Mouse (Mus musculus): ENCODE results near the gene Ptpn13. TPM values are rescaled to one million over a fixed set of nuclear protein-coding genes. Genes with fewer than 3 reads are reported as not detected.

The Ptpn13 gene
- polyA plus RNA-seq, 1 experiment from 2014 or later = 14.4 TPM

- ATAC-seq (ENCODE audit: low FRiP score, low read depth) = no peak
- no peaks in the 10 kb centered on the region for H3K4me1 ChIP-seq
- H3K36me3 ChIP-seq = no peaks in the 10 kb centered on the region
- H3K27me3 ChIP-seq (replicated peaks) = no peaks in the 10 kb centered on the region
- no peaks in the 10 kb centered on the region for H3K9me3 ChIP-seq
- H3K4me2 ChIP-seq (replicated peaks) = no peak overlapping the region
- H3K9ac ChIP-seq = no peak overlapping the region
- WGBS = 90% methylated on average over 5 of the region's 5 CpGs
- no peak overlapping the region for H3K4me3 ChIP-seq
- no peak overlapping the region for H3K27ac ChIP-seq
These were observed 47.7 kb downstream of the Ptpn13 start for GRCm38 (mm10) chr5:103472670-103473069.

GRCm38 (mm10) chr5:103473467-103474096, 48.6 kb downstream of the Ptpn13 start:
- H3K36me3 ChIP-seq = no peaks in the 10 kb centered on the region
- H3K9ac ChIP-seq = no peak overlapping the region
- H3K4me1 ChIP-seq = no peaks in the 10 kb centered on the region
- 95% methylated on average over 11 of the region's 11 CpGs for WGBS
- no peak overlapping the region for H3K4me3 ChIP-seq
- no peaks in the 10 kb centered on the region for H3K9me3 ChIP-seq
- no peaks in the 10 kb centered on the region for H3K27me3 ChIP-seq (replicated peaks)
- no peak overlapping the region for H3K27ac ChIP-seq
- no peak overlapping the region for H3K4me2 ChIP-seq (replicated peaks)
- no peak for ATAC-seq (ENCODE audit: low FRiP score, low read depth)

- H3K36me3 ChIP-seq = no peaks in the 10 kb centered on the region
- 90% methylated on average over 4 of the region's 4 CpGs for WGBS
These were observed 49.3 kb downstream of the Ptpn13 start for GRCm38 (mm10) chr5:103474259-103474658.

GRCm38 (mm10) chr5:103475503-103475902, 50.5 kb downstream of the Ptpn13 start:
- H3K36me3 ChIP-seq = no peaks in the 10 kb centered on the region
- no peak overlapping the region for H3K9ac ChIP-seq
- 95% methylated on average over 5 of the region's 5 CpGs for WGBS
- no peaks in the 10 kb centered on the region for H3K27me3 ChIP-seq (replicated peaks)
- ATAC-seq (ENCODE audit: low FRiP score, low read depth) = no peak
- no peak overlapping the region for H3K4me2 ChIP-seq (replicated peaks)
- no peaks in the 10 kb centered on the region for H3K4me1 ChIP-seq
- H3K27ac ChIP-seq = no peak overlapping the region
- no peak overlapping the region for H3K4me3 ChIP-seq
- H3K9me3 ChIP-seq = peaks cover 3% of the 10 kb centered on the region; the same call in 1 of the 2 replicates

More at GRCm38 (mm10) chr5:103474259-103474658, 49.3 kb downstream of the Ptpn13 start:
- no peak overlapping the region for H3K4me3 ChIP-seq
- no peaks in the 10 kb centered on the region for H3K9me3 ChIP-seq
- no peak overlapping the region for H3K27ac ChIP-seq
- H3K9ac ChIP-seq = no peak overlapping the region
- H3K27me3 ChIP-seq (replicated peaks) = no peaks in the 10 kb centered on the region
- no peak for ATAC-seq (ENCODE audit: low FRiP score, low read depth)
- H3K4me1 ChIP-seq = no peaks in the 10 kb centered on the region
- H3K4me2 ChIP-seq (replicated peaks) = no peak overlapping the region

- Histone ChIP-seq H3K4me1 (no peaks in the 10 kb centered on the region), H3K9ac (no peak overlapping the region), H3K36me3 (no peaks in the 10 kb centered on the region), H3K4me2 (replicated peaks) (no peak overlapping the region), H3K9me3 (peaks cover 3% of the 10 kb centered on the region; the same call in 1 of the 2 replicates), H3K27me3 (replicated peaks) (no peaks in the 10 kb centered on the region), H3K27ac (no peak overlapping the region), H3K4me3 (no peak overlapping the region)
- WGBS = 97% methylated on average over 5 of the region's 5 CpGs
- no peak for ATAC-seq (ENCODE audit: low FRiP score, low read depth)
These were observed 54.5 kb downstream of the Ptpn13 start for GRCm38 (mm10) chr5:103479503-103479902.

- H3K36me3 ChIP-seq = no peaks in the 10 kb centered on the region
- H3K4me3 ChIP-seq = no peak overlapping the region
- H3K9ac ChIP-seq = no peak overlapping the region
- no peak for ATAC-seq (ENCODE audit: low FRiP score, low read depth)
- H3K27ac ChIP-seq = no peak overlapping the region
- no peak overlapping the region for H3K4me2 ChIP-seq (replicated peaks)
- 94% methylated on average over 2 of the region's 2 CpGs for WGBS
- no peaks in the 10 kb centered on the region for H3K27me3 ChIP-seq (replicated peaks)
- peaks cover 3% of the 10 kb centered on the region; the same call in 1 of the 2 replicates for H3K9me3 ChIP-seq
- no peaks in the 10 kb centered on the region for H3K4me1 ChIP-seq
These were observed 56.2 kb downstream of the Ptpn13 start for GRCm38 (mm10) chr5:103481222-103481621.

GRCm38 (mm10) chr5:103487001-103487400, 62.0 kb downstream of the Ptpn13 start:
- Histone ChIP-seq H3K4me3 (no peak overlapping the region), H3K27me3 (replicated peaks) (no peaks in the 10 kb centered on the region), H3K36me3 (peaks cover 7% of the 10 kb centered on the region; the same call in 1 of the 2 replicates), H3K4me2 (replicated peaks) (no peak overlapping the region), H3K27ac (no peak overlapping the region), H3K9ac (no peak overlapping the region), H3K9me3 (no peaks in the 10 kb centered on the region), H3K4me1 (no peaks in the 10 kb centered on the region)
- WGBS = 90% methylated on average over 7 of the region's 7 CpGs
- no peak for ATAC-seq (ENCODE audit: low FRiP score, low read depth)

- Histone ChIP-seq H3K4me2 (replicated peaks) (no peak overlapping the region), H3K9ac (no peak overlapping the region), H3K4me3 (no peak overlapping the region), H3K27me3 (replicated peaks) (no peaks in the 10 kb centered on the region), H3K36me3 (peaks cover 7% of the 10 kb centered on the region; the same call in 1 of the 2 replicates), H3K4me1 (no peaks in the 10 kb centered on the region), H3K9me3 (no peaks in the 10 kb centered on the region), H3K27ac (no peak overlapping the region)
- WGBS = 97% methylated on average over 8 of the region's 8 CpGs
- ATAC-seq (ENCODE audit: low FRiP score, low read depth) = no peak
These were observed 66.0 kb downstream of the Ptpn13 start for GRCm38 (mm10) chr5:103490964-103491363.

GRCm38 (mm10) chr5:103491788-103492187, 66.8 kb downstream of the Ptpn13 start:
- Histone ChIP-seq H3K4me3 (no peak overlapping the region), H3K9me3 (no peaks in the 10 kb centered on the region), H3K27ac (no peak overlapping the region), H3K27me3 (replicated peaks) (no peaks in the 10 kb centered on the region), H3K4me2 (replicated peaks) (no peak overlapping the region), H3K9ac (no peak overlapping the region), H3K36me3 (peaks cover 7% of the 10 kb centered on the region; the same call in 1 of the 2 replicates), H3K4me1 (no peaks in the 10 kb centered on the region)
- WGBS = 90% methylated on average over 5 of the region's 5 CpGs
- no peak for ATAC-seq (ENCODE audit: low FRiP score, low read depth)

- Histone ChIP-seq H3K9me3 (no peaks in the 10 kb centered on the region), H3K9ac (no peak overlapping the region), H3K36me3 (peaks cover 6% of the 10 kb centered on the region; the same call in 1 of the 2 replicates), H3K27ac (no peak overlapping the region), H3K4me2 (replicated peaks) (no peak overlapping the region), H3K27me3 (replicated peaks) (no peaks in the 10 kb centered on the region), H3K4me1 (no peaks in the 10 kb centered on the region), H3K4me3 (no peak overlapping the region)
- 85% methylated on average over 5 of the region's 5 CpGs for WGBS
- no peak for ATAC-seq (ENCODE audit: low FRiP score, low read depth)
These were observed 72.1 kb downstream of the Ptpn13 start for GRCm38 (mm10) chr5:103497061-103497460.

GRCm38 (mm10) chr5:103497480-103497879, 72.5 kb downstream of the Ptpn13 start:
- H3K9me3 ChIP-seq = no peaks in the 10 kb centered on the region
- no peak overlapping the region for H3K4me2 ChIP-seq (replicated peaks)
- H3K27ac ChIP-seq = no peak overlapping the region
- H3K4me3 ChIP-seq = no peak overlapping the region
- H3K9ac ChIP-seq = no peak overlapping the region
- no peak for ATAC-seq (ENCODE audit: low FRiP score, low read depth)
- WGBS = 92% methylated on average over 2 of the region's 2 CpGs
- H3K36me3 ChIP-seq = peaks cover 6% of the 10 kb centered on the region; the same call in 1 of the 2 replicates
- H3K4me1 ChIP-seq = no peaks in the 10 kb centered on the region
- H3K27me3 ChIP-seq (replicated peaks) = no peaks in the 10 kb centered on the region

GRCm38 (mm10) chr5:103499305-103499704, 74.3 kb downstream of the Ptpn13 start:
- no peaks in the 10 kb centered on the region for H3K9me3 ChIP-seq
- ATAC-seq (ENCODE audit: low FRiP score, low read depth) = no peak
- no peak overlapping the region for H3K9ac ChIP-seq
- H3K4me1 ChIP-seq = no peaks in the 10 kb centered on the region
- no peak overlapping the region for H3K27ac ChIP-seq
- H3K4me3 ChIP-seq = no peak overlapping the region
- 62% methylated on average over 6 of the region's 6 CpGs for WGBS
- H3K27me3 ChIP-seq (replicated peaks) = no peaks in the 10 kb centered on the region
- H3K36me3 ChIP-seq = peaks cover 6% of the 10 kb centered on the region; the same call in 1 of the 2 replicates
- H3K4me2 ChIP-seq (replicated peaks) = no peak overlapping the region

GRCm38 (mm10) chr5:103501076-103501475, 76.1 kb downstream of the Ptpn13 start:
- Histone ChIP-seq H3K27ac (no peak overlapping the region), H3K36me3 (peaks cover 6% of the 10 kb centered on the region; the same call in 1 of the 2 replicates), H3K4me2 (replicated peaks) (no peak overlapping the region), H3K9me3 (no peaks in the 10 kb centered on the region), H3K9ac (no peak overlapping the region), H3K4me3 (no peak overlapping the region), H3K27me3 (replicated peaks) (no peaks in the 10 kb centered on the region), H3K4me1 (no peaks in the 10 kb centered on the region)
- 93% methylated on average over 9 of the region's 9 CpGs for WGBS
- ATAC-seq (ENCODE audit: low FRiP score, low read depth) = no peak

All from neural tube, embryonic 12.5 days (tissue).